Mouse (Mus musculus) kidney, postnatal 25 days (tissue): ENCODE results near the gene Cpped1.

Experiments used
- DNase-seq, 2 experiments: peaks; one replicate each; pipeline ENCODE4 v3.0.0; 2021; ENCODE audit warnings: mixed read lengths in 2 of 2

Cpped1 gene

GRCm38 (mm10) chr16:11833474-11833873, 75.8 kb downstream of the Cpped1 start:
- DNase-seq = no peak

DNA sequence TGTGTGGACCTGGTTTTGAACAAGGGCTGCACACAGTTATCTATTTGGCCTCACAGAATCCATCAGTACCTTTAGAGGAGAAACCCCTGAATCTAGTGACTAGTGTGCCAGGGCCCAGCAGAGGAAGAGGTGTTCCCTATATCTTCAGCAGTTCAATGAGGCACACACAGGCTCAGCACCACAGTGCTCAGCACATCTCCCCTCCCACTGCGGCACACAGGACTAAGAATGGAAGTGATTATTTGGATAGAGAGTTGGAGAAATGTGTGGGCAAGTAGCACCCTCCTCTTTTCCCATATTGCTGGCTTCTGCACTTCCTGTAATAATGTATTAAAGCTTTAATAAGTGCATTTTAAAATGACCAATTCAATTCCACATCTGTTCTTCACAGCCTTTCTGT, 80.4 kb downstream of the Cpped1 start:
- DNase-seq = no peak

GRCm38 (mm10) chr16:11824833-11825232, 84.4 kb downstream of the Cpped1 start:
- DNase-seq = no peak

DNA sequence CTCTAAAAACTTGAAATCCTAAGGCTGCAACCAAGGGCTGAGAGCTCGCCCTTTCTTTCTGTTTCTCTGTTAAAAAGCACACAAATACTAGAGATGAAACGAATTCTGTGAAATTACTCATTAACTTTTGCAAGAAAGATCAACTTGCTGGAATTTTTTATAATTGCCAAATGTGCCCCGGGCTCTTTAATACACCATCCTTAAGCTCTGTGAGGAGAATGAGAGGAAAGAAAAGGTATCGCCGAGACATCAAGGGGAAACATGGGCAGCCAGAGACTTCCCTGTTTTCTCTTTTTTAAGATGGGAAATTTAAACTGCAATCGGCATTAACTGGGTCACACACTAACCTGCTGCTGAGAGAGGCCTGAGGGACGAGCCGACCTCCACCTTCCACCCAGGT, 84.9 kb downstream of the Cpped1 start:
- no peak for DNase-seq

- no peak for DNase-seq
Measured at GRCm38 (mm10) chr16:11820791-11821190, 88.5 kb downstream of the Cpped1 start.

DNA sequence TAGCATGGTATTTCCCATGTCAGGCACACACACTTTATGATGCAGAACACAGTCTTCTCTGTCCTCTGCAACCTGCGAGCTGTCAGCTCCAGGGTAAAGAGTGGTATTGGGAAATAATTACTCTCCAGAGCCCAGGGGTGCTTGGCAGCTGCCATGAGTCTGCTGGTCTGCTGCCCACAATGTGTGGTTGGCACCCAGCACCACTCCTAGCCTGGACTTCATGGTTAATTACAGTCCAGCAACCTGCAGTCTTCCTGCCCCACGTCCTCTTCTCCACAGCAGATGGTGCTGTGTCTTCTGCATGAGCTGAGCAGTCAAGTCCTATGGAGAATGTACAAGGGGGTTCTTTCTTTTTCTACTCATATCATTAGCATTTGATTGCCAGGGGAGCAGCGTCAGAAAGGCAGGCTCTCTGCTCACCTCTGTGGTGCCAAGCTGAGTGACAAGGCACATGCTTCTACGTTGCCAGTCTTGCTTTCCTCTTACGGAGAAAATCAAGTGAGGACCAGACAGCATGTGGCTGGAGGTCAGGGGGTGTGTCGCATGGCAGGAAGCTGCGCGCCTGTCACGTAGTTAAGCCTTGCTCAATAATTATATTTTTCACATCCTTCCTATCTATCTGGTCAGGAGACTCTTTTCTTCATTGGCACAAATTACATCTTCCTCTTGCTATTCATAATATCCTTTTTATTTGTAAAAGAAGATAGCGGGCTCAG, 94.2 kb downstream of the Cpped1 start:
- DNase-seq = peak; percentile 12 to 47

DNA sequence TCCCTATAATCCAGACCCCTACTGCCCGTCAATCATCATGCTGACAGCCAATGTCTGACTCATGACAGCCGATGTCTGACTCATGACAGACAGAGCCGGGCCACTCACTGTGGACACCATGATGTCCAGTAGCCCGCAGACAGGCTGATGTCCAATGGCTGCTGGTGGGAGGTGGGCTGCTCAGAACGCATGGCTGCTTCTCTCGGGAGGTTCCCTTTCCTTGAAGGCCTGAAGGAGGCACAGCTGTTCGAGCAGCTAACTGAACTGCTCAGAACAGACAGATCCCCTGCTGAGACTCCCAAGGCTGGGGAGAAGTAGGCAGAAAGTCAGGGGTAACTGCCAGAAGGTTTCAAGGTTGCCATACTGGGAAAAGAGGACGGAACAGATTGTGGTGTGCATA, 97.1 kb downstream of the Cpped1 start:
- DNase-seq = no peak

DNA sequence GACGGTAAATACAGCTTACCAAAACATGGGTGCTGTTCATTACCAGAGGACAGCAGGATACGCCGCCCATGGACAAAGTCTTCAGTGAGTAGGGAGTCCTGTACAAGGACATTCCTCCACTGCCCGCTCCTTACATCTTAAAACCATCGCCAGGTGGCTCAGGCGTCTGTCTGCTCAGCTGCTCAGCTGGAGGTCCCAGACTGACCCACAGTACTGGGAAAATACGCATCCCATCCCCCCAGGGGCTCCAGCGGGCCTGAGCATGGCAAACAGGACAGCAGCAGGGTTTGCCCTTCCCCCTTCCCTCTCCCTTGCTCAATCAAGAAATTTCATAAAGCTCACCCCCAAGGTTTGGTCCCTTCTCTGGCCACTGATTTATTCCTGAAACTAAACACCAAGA, 99.6 kb downstream of the Cpped1 start:
- no peak for DNase-seq

DNA sequence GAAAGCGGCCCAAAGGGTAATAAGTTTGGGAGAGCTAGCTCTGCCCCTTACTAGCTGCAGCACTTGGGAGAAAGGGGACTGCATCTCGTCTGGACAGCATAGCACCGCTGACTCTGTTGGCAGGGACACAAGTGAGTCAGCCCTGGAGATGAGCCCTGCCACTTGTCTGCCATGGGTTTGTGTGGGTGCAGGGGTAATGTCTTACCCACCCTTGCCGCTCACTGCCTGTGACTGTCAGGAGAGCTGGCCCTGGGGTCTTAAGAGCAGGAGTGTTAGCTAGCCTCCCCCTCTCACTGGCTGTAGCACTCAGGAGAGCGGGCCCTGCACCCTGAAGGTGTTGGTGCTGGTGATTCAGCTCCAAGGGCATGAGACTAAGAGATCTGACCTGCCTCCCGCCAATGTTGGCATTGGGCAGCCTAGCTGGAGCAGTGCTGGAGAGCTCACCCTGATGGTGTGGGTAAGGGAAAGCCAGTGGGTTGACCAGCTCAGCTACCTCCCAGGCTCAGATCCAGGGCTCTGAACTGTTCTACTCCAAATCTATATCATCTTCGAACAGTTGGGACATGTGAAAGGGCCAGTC, 107.2 kb downstream of the Cpped1 start:
- peak in 1 of 2 experiments; percentile 24 for DNase-seq

DNA sequence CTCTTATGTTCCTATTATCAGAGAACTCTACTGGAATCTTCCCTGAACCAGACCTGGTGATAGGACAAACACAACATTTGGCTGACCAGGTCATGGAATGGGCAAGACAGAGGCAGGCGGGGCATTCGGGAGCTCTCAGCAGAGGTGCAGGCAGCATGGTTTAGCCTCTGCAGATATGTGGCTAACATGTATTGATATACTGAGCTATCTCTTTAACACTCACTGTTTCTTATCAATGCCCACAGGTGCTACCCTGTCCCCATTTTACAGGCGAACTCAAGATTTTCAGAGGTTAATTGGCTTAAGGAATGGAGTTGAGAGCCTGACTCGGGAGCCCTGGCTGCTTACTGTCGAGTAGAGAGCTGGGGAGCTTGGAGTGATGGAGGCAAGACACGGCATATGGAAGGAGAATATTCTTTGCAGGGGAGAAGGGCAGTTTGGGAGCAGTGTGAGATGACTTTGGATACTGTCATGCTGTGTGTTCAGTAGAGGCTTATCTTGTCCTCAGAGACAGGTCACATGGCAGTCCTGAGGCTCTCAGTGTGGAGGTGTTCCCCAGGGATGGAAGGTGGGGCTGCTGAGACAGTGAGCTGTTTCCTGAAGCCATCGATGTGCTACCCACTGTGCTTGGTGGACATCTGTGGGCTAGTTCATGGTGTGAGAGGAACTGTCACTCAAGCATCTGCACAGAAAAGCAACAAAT, 113.3 kb downstream of the Cpped1 start:
- DNase-seq = no peak

- DNase-seq = no peak
Measured at GRCm38 (mm10) chr16:11794628-11795027, 114.6 kb downstream of the Cpped1 start.

GRCm38 (mm10) chr16:11793391-11793790, 115.9 kb downstream of the Cpped1 start:
- no peak for DNase-seq

DNA sequence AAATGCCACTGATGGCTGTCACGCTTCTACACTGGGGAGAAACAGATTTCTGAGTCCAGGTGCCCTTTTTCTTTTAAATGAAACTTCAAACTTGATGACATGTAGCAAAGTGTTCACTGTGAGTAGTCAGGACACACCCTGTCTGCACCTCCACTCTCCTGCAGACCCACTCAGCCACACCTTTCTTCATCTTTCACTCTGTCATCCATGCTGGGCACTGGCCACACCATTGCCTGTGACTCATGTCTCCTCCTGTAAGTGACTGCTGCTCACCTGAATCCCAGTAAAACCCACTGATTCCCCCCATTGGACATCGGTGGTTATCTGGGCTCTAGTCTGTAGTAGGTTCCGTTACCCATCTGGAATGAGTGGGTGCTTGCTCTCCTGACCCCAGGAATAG, 118.8 kb downstream of the Cpped1 start:
- no peak for DNase-seq

GRCm38 (mm10) chr16:11785806-11786205, 123.4 kb downstream of the Cpped1 start:
- DNase-seq = no peak

DNA sequence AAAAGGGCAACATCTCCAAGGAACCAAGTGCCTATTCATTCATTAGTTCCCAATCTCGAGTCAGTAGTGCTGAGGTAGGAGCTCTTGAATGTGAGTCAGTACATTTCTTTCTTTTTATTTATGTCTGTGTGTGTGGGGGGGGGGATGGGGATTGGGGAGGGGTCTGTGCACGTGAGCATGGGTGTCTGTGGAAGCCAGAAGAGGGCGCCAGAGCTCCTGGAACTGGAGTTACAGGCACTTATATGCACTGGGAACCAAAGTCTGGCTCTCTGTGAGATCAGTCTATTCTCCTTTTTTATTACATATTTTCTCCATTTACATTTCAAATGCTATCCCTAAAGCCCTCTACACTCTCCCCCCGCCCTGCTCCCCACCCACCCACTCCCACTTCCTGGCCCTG, 124.9 kb downstream of the Cpped1 start:
- DNase-seq = no peak

DNA sequence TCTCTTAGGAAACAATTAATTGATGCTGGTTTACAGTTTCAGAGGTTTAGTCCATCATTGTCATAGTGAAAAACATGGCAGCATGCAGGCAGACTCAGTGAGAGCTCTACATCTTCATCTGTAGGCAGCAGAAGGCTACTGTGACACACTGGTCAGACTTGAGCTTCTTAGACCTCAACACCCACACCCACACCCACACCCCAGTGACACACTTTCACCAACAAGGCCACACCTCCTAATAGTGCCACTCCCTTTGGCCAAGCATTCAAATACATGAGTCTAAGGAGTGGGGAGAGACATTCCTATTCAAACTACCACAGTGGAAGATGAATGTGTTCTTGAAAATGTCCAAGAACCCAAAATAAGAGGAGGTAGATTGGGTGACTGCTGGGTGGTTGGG, 125.9 kb downstream of the Cpped1 start:
- DNase-seq = no peak

DNA sequence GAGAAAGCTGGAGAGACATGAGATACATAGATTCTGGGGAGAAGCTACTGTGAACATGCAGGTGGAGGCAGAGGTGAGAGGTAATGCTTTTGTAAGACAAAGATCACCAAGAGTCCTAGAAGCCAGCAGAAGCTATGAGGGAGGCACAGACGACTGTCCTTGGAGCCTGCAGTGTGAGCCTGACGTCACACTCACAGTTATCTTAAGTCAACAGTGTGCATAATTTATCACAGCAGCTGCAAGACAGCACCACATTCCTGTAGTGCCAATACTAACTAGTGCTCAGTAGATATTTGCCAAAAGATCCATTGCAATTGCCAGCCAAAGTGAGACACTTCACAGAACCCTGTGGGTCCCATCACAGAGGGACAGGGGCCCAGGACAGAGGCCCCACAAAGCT, 127.2 kb downstream of the Cpped1 start:
- no peak for DNase-seq

DNA sequence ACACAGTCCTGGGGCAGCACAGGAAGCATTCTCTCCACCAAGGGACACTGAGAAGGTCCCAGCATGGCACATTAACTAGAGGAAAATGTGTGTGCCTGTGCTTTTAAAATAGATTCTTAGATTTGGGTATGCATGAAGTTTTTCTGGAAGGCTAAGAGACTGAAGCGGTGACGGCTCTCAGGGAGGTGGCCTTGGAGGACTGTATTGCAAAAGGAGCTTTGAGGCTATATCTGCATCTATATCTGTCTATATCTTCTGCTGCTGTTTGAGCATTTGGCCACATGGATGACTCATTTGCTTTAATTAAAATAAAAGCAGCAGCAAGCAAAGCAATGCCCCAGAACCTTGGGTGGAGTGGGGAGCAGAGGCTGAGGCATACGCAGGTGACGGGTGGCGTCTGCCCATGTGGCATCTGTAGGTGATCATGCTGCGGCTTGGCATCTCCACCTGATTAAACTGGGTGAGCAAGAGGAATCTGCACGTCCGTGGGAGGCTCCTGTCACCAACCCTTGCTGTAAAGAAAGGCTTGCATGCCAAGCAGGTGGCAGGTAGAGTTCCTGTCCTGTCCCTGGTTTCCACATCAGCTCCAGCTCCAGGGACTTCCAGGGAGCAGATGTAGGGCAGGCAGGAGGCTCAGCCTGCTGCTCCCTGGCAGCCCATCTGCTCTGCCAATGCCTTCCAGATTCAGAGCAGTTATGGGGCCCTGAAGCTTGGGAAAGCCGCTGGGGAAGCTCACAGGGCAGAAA, 130.4 kb downstream of the Cpped1 start:
- no peak for DNase-seq

DNA sequence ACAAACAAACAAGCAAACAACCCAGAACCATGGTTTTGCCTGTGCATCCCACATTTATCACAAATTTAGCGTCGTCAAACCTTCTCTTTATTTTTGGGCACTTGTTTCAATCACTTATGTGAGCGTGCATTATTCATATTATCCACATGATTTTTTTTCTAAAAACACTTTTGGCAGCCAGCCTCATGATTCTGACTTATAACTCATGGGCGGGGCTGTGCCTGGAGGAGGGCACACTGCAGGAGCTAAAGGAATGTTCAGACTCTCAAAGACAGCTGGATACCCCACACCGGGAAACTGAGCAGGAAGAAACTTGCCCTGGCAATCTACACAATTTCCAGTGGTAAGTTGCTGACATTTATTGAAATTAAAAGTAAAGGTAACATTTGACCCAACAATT, 131.1 kb downstream of the Cpped1 start:
- no peak for DNase-seq

- no peak for DNase-seq
Measured at GRCm38 (mm10) chr16:11776528-11776927, 132.7 kb downstream of the Cpped1 start.

DNA sequence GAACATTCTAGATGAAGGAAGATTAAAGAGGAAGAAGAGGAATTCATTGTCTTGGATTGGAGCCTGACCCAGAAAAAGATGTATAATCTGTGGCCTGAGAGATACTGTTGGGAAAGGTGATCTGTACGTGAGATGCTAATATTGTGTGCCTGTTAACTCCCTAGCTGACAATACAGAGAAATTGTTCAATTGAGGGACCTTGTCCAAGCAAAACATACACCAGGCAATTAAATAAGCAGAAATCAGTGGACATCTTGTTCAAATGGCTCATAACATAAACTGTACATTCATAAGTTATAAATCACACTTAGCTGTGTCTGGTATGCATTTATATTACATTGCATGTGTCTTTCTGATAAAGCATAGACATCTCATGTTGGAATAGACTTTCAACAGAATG, 134.9 kb downstream of the Cpped1 start:
- DNase-seq = no peak

DNA sequence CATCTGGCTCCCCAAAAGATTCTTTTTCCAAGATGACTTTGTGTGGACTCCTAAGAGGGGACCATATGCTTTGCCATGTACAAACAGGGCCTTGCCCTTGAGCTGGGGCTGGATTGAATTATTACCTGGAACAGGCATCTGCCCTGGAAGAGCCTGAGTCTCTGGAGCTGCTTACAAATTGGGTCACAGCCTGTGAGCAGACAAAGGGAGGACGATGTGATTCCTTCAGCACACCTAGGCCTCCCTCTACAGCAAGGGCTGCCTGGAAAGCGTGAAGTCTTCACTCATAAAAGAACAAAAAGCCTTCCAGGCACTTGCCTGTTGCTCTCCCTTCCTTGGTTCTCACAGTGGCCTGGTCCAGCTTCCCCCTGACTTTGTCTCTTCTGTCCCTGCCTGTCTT, 136.9 kb downstream of the Cpped1 start:
- peak in 1 of 2 experiments; percentile 11 for DNase-seq

DNA sequence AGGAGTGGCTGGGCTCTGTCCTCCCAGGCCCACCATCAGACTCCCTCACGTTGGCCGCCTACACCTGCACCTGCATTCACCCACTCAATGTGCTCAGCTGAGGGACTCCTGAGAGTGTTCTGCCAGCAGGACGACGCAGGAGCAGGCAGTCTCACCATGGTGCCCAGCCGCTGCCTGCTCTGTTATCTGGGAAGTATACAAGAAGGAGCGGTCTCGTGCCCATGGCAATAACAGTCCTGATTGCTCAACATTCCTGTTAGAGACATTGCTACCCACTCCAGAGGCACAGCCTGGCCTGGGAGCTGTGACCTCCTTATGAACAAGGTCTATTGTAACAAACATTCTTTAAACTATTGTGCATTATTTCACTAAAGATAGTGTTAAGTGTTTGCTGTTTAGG, 151.3 kb downstream of the Cpped1 start:
- no peak for DNase-seq

- no peak for DNase-seq
Measured at GRCm38 (mm10) chr16:11757471-11757870, 151.8 kb downstream of the Cpped1 start.
